Mouse (Mus musculus) midbrain, embryonic 15.5 days (tissue): ENCODE data around the gene Marveld1. TPM values are rescaled to one million over a fixed set of nuclear protein-coding genes. Genes with fewer than 3 reads are reported as not detected.

Source experiments
- ATAC-seq: fragments of 200-750 bp; cut with Nextera tagmentation; replicated peaks from 2 replicates; pipeline ENCODE4 v1.8.0; 2017; ENCODE audit warnings: moderate TSS enrichment
- H3K27ac ChIP-seq: fragments of 300-500 bp; sonication (generic); 2 replicates; pipeline ENCODE4 v1.5.1; 2015; ENCODE audit warnings: mild to moderate bottlenecking, inconsistent platforms
- H3K27me3 ChIP-seq: fragments of 300-500 bp; sonication (generic); replicated peaks from 2 replicates; pipeline ENCODE4 v1.6.1; 2015; ENCODE audit warnings: inconsistent platforms
- H3K36me3 ChIP-seq: fragments of 300-500 bp; sonication (generic); replicated peaks from 2 replicates; pipeline ENCODE4 v1.6.1; 2015; ENCODE audit warnings: inconsistent platforms
- H3K4me1 ChIP-seq: fragments of 300-500 bp; sonication (generic); 2 replicates; pipeline ENCODE4 v1.6.1; 2015; ENCODE audit warnings: inconsistent platforms
- H3K4me2 ChIP-seq: fragments of 300-500 bp; sonication (generic); 2 replicates; pipeline ENCODE4 v1.6.1; 2015; ENCODE audit warnings: inconsistent platforms, mild to moderate bottlenecking, moderate library complexity
- H3K4me3 ChIP-seq: fragments of 300-500 bp; sonication (generic); 2 replicates; pipeline ENCODE4 v1.5.1; 2015; ENCODE audit warnings: mild to moderate bottlenecking, inconsistent platforms
- H3K9ac ChIP-seq: fragments of 300-500 bp; sonication (generic); 2 replicates; pipeline ENCODE4 v1.6.1; 2015; ENCODE audit warnings: mild to moderate bottlenecking, inconsistent platforms
- H3K9me3 ChIP-seq: fragments of 300-500 bp; sonication (generic); 2 replicates; pipeline ENCODE4 v1.6.1; 2016; ENCODE audit warnings: inconsistent platforms
- WGBS: fragments of 180-500 bp; shearing (Covaris S2); methylation state at CpG from one replicate; pipeline ENCODE4 v1.1.7; 2015; ENCODE audit warnings: mixed read lengths; 5-methylcytosine and 5-hydroxymethylcytosine counted together
- polyA plus RNA-seq: library from polyadenylated mRNA; unstranded; fragments of >200 nt; fragmentation: Nextera tagmentation; extraction: Ambion mirVana; gene quantifications from 2 replicates; pipeline ENCODE4 v1.2.1, GENCODE M21; 2015

The Marveld1 gene
- polyA plus RNA-seq, 1 experiment from 2014 or later = 2.9 TPM

DNA sequence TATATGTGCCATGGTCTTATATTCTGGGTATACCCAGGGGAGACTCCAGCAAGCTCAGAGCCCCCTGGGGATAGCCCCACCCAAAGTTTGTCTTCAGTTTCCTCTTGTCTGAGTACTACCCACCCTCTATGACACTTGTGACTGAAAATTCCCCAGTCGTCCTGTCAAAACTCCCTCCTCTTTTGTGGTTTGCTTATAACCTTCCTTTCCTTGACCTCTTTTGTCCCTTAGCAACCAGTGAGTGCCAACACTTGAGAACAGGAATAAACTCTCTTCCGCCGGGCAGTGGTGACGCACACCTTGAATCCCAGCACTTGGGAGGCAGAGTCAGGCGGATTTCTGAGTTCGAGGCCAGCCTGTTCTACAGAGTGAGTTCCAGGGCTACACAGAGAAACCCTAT is 3.1 kb upstream of the Marveld1 start:
- 55% methylated on average over 6 of the region's 6 CpGs for WGBS
- H3K9me3 ChIP-seq = no peaks in the 10 kb centered on the region

DNA sequence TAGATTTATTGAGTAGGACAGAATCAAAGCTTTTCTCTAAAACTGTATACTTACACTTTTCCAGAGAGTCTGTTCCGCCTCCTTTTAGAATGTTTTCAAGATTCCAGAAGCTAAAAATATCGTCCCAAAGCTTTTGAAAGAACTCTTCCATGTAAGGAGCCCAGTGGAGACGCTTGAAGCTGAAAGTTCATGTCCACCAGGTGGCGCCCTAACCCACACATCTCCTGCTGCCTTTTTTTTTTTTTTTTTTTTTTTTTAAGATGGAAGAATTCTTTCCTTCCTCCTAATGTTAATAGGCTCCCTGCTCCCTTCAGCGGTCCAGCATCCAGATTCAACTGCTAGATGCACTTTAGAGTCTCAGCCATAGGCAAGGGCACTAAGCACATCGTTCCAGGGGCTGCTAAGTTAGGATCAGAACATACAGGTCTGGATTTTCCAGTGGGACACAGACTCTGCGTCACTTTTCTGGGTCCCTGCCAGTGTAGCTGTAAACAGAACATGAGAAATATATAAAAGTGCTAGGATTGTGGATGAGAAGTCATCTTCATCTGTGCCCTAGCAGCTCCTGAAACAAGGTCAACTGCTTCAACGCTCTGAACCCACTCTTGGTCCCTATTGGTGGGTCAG is 2.5 kb upstream of the Marveld1 start:
- no peak for ATAC-seq
- Histone ChIP-seq H3K9me3 (no peaks in the 10 kb centered on the region), H3K27ac (no peak overlapping the region), H3K4me2 (no peak overlapping the region), H3K4me1 (peaks cover 19% of the 10 kb centered on the region), H3K36me3 (no peaks in the 10 kb centered on the region), H3K4me3 (no peak overlapping the region), H3K9ac (no peak overlapping the region), H3K27me3 (peaks cover 16% of the 10 kb centered on the region)
- 26% methylated on average over 8 of the region's 8 CpGs for WGBS

More for the DNA sequence above, 3.1 kb upstream of the Marveld1 start:
- peaks cover 19% of the 10 kb centered on the region for H3K4me1 ChIP-seq
- H3K4me3 ChIP-seq = no peak overlapping the region
- no peak overlapping the region for H3K4me2 ChIP-seq
- no peaks in the 10 kb centered on the region for H3K36me3 ChIP-seq
- H3K27ac ChIP-seq = no peak overlapping the region
- H3K27me3 ChIP-seq = peaks cover 10% of the 10 kb centered on the region
- no peak overlapping the region for H3K9ac ChIP-seq
- no peak for ATAC-seq

DNA sequence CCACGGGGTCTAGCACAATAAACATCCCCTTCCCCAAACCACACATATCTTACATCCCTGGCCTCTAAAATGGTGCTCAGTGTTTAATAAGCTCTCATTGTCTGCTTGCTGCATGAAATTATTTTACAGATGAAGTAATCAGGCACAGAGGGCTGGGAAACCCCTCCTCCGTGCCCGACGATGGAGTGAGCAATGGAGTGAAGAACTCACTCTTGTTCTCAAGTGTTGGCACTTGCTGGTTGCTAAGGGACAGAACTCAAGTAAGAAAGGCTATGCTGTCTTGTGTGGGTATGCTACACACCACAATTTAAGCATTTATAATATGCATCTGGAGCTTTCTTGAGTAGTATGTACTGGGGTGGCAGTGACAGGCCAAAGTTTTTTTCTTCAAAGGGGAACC is 2.0 kb upstream of the Marveld1 start:
- no peak overlapping the region for H3K4me3 ChIP-seq
- no peak overlapping the region for H3K4me2 ChIP-seq
- no peaks in the 10 kb centered on the region for H3K9me3 ChIP-seq
- H3K4me1 ChIP-seq = peaks cover 19% of the 10 kb centered on the region
- H3K27me3 ChIP-seq = peaks cover 18% of the 10 kb centered on the region
- no peak for ATAC-seq
- no peak overlapping the region for H3K27ac ChIP-seq
- 71% methylated on average over 4 of the region's 4 CpGs for WGBS
- no peak overlapping the region for H3K9ac ChIP-seq
- H3K36me3 ChIP-seq = no peaks in the 10 kb centered on the region

DNA sequence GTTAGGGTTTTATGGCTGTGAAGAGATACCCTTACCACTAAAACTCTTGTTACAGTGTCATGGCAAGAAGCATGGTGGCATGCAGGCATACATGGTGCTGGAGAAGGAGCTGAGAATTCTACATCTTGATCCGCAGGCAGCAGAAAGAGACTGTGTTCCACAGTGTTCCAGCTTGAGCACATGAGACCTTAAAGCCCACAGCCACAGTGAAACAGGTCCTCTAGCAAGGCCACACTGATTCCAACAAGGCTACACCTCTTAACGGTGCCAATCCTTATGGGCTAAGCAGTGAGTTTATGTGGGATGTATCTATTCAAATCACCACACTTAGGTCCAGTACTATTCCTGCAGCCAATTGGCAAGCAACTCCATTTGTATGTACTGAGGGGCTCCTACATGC is 1.5 kb upstream of the Marveld1 start:
- Histone ChIP-seq H3K9ac (no peak overlapping the region), H3K27me3 (peaks cover 18% of the 10 kb centered on the region), H3K4me3 (no peak overlapping the region), H3K4me2 (no peak overlapping the region), H3K9me3 (no peaks in the 10 kb centered on the region), H3K4me1 (peaks cover 19% of the 10 kb centered on the region), H3K27ac (no peak overlapping the region), H3K36me3 (no peaks in the 10 kb centered on the region)
- no peak for ATAC-seq
- WGBS = 86% methylated on average over 2 of the region's 2 CpGs

DNA sequence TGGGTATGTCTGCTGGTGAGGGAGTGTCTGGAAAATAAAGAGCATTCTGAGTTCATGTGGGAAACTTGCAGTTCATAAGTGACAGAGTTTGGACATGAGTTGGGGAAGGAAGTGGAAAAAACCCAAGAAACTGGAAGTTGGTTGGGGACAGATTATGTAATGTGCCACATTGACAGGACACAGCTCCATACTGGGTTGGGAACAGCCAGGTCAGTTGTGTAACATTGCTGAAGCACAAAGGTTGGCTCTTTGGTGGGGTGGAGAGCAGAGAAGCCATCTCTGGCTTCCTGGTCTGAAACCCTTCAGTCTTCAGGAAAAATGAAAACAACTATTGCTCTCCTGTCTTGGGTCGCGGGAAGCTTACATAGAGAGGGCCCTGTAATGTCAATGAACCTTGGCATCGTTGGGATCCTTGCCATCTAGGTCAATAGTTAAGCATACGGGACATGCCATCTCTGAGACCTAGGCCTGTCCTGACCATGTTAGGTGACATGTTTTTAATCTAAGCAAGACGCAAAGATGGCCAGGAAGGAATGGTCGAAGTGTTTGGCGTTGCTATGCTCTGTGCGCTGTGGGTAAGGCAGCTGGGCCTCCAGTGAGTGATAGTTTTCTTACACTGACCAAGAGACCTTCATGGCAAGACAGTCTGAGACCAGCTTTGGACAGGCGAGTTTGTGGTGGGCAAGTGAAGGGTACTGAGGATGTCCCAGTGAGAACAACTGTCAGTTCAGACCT is 757 bp upstream of the Marveld1 start:
- no peak overlapping the region for H3K27ac ChIP-seq
- H3K9ac ChIP-seq = no peak overlapping the region
- H3K9me3 ChIP-seq = no peaks in the 10 kb centered on the region
- 94% methylated on average over 9 of the region's 9 CpGs for WGBS
- no peak; the same call in 1 of the 2 replicates for ATAC-seq
- no peak overlapping the region for H3K4me3 ChIP-seq
- H3K36me3 ChIP-seq = no peaks in the 10 kb centered on the region
- H3K27me3 ChIP-seq = peaks cover 18% of the 10 kb centered on the region
- H3K4me1 ChIP-seq = peaks cover 19% of the 10 kb centered on the region
- H3K4me2 ChIP-seq = no peak overlapping the region

DNA sequence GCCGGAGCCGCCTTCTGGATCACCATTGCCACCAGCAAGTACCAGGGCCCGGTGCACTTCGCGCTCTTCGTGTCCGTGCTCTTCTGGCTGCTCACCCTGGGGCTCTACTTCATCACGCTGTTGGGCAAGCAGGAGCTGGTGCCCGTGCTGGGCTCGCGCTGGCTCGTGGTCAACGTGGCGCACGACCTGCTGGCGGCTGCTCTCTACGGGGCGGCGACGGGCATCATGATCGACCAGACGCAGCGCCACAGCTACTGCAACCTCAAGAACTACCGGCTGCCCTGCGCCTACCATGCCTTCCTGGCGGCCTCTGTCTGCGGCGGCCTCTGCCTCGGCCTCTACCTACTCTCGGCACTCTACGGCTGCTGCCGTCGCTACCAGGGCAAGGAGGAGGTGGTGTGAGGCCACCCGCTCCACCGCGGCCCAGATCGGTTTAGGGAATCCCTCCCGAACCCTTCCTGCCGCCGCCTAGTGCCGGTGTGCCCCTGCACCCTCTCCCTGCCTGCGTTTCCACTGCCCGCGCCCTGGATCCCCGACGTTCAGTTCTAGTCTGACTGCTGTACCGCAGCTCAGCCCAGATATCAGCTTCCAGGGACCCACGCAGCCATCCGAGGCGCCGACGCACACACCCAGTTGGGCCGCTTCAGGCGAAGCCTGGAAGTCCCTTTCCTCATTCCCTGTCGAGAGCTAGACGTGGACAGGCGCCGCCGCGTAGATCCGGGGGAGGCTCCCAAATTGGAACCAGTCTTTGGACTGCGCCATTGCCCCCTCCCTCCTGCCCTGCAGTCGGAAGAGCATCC is 769 bp downstream of the Marveld1 start:
- Histone ChIP-seq H3K4me2 (peak overlapping the region; percentile 85), H3K9ac (peak overlapping the region; percentile 60), H3K9me3 (no peaks in the 10 kb centered on the region), H3K4me1 (peaks cover 19% of the 10 kb centered on the region), H3K4me3 (peak overlapping the region; percentile 56), H3K36me3 (no peaks in the 10 kb centered on the region), H3K27ac (peak overlapping the region; percentile 65), H3K27me3 (peaks cover 18% of the 10 kb centered on the region)
- ATAC-seq = peak; percentile 56
- WGBS = under 1% methylated on average over 63 of the region's 63 CpGs

DNA sequence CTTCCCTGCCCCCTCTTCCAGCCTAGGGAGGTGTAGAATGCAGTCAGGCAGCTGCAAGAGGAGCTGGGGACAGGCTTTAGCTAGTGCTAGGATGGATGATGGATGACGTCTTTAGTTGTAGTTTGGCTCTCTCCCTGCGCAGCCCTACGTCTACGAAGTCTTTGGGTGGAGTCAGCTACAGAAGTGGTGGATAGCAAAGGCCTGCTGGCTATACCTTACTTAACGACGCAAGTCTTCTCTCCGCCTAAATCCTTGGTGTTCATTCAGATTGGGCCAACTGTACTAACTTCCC is 1.3 kb downstream of the Marveld1 start:
- Histone ChIP-seq H3K4me2 (peak overlapping the region; percentile 85), H3K27ac (no peak overlapping the region)
- 0 out of 2 replicates have a peak, but pooled peaks have one; percentile 24 for ATAC-seq

DNA sequence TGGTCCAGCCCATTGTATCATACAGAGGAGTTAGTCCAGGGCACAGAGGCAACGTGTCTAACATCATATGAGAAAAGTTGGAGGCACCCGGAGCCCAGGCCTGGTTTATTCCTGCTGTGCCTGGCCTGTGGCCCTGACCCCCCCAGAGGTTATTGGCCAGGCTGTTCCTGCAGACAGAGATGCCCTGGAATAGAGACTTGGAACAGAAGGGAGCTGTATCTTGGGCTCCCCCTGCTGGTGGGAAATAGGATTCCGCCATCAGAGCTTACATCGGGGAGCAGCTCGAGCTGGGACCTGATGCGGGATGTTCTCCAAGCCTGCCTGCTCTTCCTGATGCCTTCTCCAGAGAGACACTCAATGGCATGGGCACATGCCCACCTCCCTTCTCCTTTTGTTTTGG is 4.8 kb downstream of the Marveld1 start:
- 3% methylated on average over 6 of the region's 6 CpGs for WGBS
- peak; percentile 34; the same call in 1 of the 2 replicates for ATAC-seq
- Histone ChIP-seq H3K9ac (no peak overlapping the region), H3K4me3 (no peak overlapping the region), H3K36me3 (no peaks in the 10 kb centered on the region), H3K27ac (no peak overlapping the region), H3K27me3 (peaks cover 18% of the 10 kb centered on the region), H3K4me2 (no peak overlapping the region), H3K4me1 (peaks cover 18% of the 10 kb centered on the region), H3K9me3 (no peaks in the 10 kb centered on the region)

More for the DNA sequence above, 1.3 kb downstream of the Marveld1 start:
- no peaks in the 10 kb centered on the region for H3K9me3 ChIP-seq
- peaks cover 19% of the 10 kb centered on the region for H3K4me1 ChIP-seq
- H3K4me3 ChIP-seq = peak overlapping the region; percentile 56
- 29% methylated on average over 7 of the region's 7 CpGs for WGBS
- peaks cover 18% of the 10 kb centered on the region for H3K27me3 ChIP-seq
- no peaks in the 10 kb centered on the region for H3K36me3 ChIP-seq
- H3K9ac ChIP-seq = peak overlapping the region; percentile 60; the same call in 1 of the 2 replicates

DNA sequence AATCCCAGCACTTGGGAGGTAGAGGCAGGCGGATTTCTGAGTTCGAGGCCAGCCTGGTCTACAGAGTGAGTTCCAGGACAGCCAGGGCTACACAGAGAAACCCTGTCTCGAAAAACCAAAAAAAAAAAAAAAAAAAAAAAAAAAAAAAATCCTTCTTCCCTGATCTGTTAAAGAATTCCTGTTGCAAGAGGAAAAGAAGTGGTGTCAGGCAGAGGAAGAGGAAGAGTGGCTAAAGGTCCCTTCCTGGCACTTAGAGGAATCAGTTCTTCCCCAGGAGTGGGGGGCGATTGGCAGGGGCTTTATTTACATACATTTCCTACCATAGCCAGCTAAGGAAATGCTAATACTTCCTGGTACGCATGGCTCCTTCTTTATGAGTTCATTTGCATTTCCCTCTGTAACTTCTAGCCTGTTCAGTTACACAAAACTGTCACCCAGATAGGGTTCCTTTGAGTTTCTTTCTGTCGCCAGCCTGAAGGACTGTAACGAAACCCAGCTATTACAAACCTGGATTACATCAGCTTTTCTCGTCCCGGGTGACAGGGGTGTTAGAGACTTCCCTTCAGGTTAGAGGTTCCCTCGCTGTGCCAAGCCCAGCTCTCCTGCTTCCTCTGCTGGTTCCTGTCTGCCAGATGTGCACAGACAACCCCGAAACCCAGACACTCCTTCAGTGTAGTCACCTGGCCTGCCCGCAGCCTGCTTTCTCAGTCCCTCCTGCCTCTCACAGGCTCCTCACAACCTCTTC is 10.5 kb downstream of the Marveld1 start:
- Histone ChIP-seq H3K4me3 (no peak overlapping the region), H3K36me3 (no peaks in the 10 kb centered on the region), H3K27ac (no peak overlapping the region), H3K27me3 (no peaks in the 10 kb centered on the region), H3K4me2 (no peak overlapping the region), H3K4me1 (no peaks in the 10 kb centered on the region), H3K9ac (no peak overlapping the region), H3K9me3 (no peaks in the 10 kb centered on the region)
- no peak for ATAC-seq
- WGBS = 70% methylated on average over 12 of the region's 12 CpGs

DNA sequence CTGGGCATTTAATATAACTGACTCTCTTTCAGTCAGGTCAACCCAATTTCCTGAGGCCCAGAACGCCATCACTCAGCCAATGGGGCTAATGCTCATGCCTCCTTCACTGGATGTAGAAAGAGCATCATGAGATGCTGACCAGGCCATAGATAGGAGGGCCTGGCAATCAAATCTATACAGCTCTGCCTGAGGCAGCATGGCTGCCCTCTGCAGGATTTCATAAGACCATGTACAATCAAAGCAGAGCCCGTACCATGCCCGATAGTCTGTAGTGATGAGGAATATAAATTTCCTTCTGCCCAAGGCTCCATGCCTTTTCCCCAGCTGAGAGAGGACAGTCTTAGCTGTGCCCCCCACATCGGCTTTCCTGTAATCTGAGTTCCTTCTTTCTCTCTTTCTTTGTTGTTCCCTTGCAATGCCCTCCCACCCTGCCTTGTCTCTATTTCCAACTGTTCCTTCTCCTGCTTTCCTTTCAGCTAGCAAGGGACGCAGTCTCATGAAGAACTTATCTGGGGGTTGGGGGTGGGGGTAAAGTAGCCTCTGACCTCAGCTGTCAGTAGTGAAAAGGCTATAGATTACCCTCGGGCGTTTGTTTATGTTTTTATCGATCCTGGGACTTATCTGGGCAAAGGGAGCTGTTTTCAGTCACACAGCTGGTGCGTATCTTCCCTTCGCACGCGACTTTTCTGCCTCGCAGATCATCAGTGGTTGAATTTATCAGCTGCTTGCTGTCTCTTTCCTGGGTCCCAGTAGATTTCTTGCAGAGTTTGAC is 11.2 kb downstream of the Marveld1 start:
- 62% methylated on average over 13 of the region's 13 CpGs for WGBS
- H3K4me2 ChIP-seq = no peak overlapping the region
- no peak overlapping the region for H3K9ac ChIP-seq
- no peak overlapping the region for H3K27ac ChIP-seq
- no peaks in the 10 kb centered on the region for H3K9me3 ChIP-seq
- H3K36me3 ChIP-seq = no peaks in the 10 kb centered on the region
- ATAC-seq = no peak
- no peaks in the 10 kb centered on the region for H3K27me3 ChIP-seq
- H3K4me3 ChIP-seq = no peak overlapping the region
- no peaks in the 10 kb centered on the region for H3K4me1 ChIP-seq

DNA sequence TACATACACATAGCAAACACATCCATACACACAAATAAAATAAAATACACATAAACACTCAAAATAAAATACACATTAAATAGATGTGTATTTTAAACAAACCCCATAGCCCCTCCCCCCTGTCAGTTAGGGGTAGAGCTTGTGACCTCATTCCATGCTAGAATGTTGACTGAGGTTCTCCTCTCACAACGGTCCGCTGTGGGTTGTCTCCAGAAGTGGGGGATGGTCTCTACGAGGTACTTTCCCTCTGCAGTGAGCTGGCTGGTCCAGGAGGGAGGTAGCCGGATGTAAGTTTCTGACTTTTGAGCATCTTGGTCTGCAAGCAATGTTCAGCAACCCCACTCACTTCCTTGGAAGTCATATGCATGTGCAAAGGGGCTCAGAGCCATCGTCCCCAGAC is 16.6 kb downstream of the Marveld1 start, which contains the start of gene Zfyve27:
TSS of gene Zfyve27 (plus strand) at position 188 of the 400 bp plus-strand sequence.
- Histone ChIP-seq H3K4me1 (0 out of 2 replicates have a peak, but pooled peaks cover 3% of the 10 kb centered on the region), H3K4me3 (no peak within 1 kb of the TSS), H3K9ac (no peak within 1 kb of the TSS), H3K9me3 (no peaks in the 10 kb centered on the region), H3K27me3 (peaks cover 18% of the 10 kb centered on the region), H3K4me2 (no peak within 1 kb of the TSS), H3K36me3 (no peaks in the 10 kb centered on the region), H3K27ac (no peak within 1 kb of the TSS)
- WGBS = 81% methylated on average over 5 of the region's 5 CpGs
- no peak for ATAC-seq
